Comparison of ENCODE assay signal across 16 mouse cellular contexts in genomic region chr10:95407541-95408160, GRCm38 (mm10).
"Had no signal": no experiment of that assay in that cellular context is flagged by ENCODE, and none has a peak within 500 bp of the region (broad histone marks: within the 10 kb centered on the region; RNA-seq: fewer than 3 reads in every experiment).

No protein-coding gene starts in this region.

- H3K27ac ChIP-seq: intestine, embryonic 15.5 days; kidney, embryonic 15.5 days; limb, embryonic 10.5 days; limb, embryonic 13.5 days; liver, embryonic 12.5 days; liver, embryonic 15.5 days; midbrain, embryonic 12.5 days had no signal

- H3K4me1 ChIP-seq: liver, embryonic 12.5 days; liver, embryonic 15.5 days; midbrain, embryonic 12.5 days had no signal

- H3K27me3 ChIP-seq: intestine, embryonic 15.5 days; midbrain, embryonic 12.5 days had no signal

- DNase-seq: kidney, adult 11 months; kidney, adult 8-10 months; kidney, postnatal 10 days; kidney, postnatal 36 days; layer of hippocampus, adult 9-11 months; liver; thymus, adult 18-20 months; thymus, postnatal 36 days had no signal

- ATAC-seq: intestine, embryonic 15.5 days; liver, embryonic 12.5 days; midbrain, embryonic 16.5 days had no signal

- H3K9me3 ChIP-seq: intestine, embryonic 15.5 days; kidney, embryonic 15.5 days; limb, embryonic 10.5 days; limb, embryonic 13.5 days; liver, embryonic 12.5 days; liver, embryonic 15.5 days; midbrain, embryonic 12.5 days had no signal

- H3K4me2 ChIP-seq: intestine, embryonic 15.5 days; kidney, embryonic 15.5 days; limb, embryonic 13.5 days; liver, embryonic 12.5 days; liver, embryonic 15.5 days; midbrain, embryonic 12.5 days had no signal

- H3K36me3 ChIP-seq: intestine, embryonic 15.5 days; kidney, embryonic 15.5 days; limb, embryonic 10.5 days; liver, embryonic 12.5 days; liver, embryonic 15.5 days; midbrain, embryonic 12.5 days had no signal

- H3K9ac ChIP-seq: intestine, embryonic 15.5 days; kidney, embryonic 15.5 days; limb, embryonic 13.5 days; liver, embryonic 12.5 days; liver, embryonic 15.5 days; midbrain, embryonic 12.5 days had no signal

- H3K4me3 ChIP-seq: intestine, embryonic 15.5 days; kidney, embryonic 15.5 days; limb, embryonic 10.5 days; limb, embryonic 13.5 days; liver, embryonic 12.5 days; liver, embryonic 15.5 days; midbrain, embryonic 12.5 days had no signal
